Mouse (Mus musculus) liver, embryonic 12.5 days (tissue): ENCODE results near the gene Cdk14. TPM values are rescaled to one million over a fixed set of nuclear protein-coding genes. Genes with fewer than 3 reads are reported as not detected.

Experiments
- ATAC-seq: fragments of 200-750 bp; cut with Nextera tagmentation; 2 replicates; pipeline ENCODE4 v1.8.0; 2017; ENCODE audit warnings: moderate number of reproducible peaks, mild to moderate bottlenecking, moderate library complexity
- H3K27ac ChIP-seq: fragments of 300-500 bp; sonication (generic); 2 replicates; pipeline ENCODE4 v1.5.1; 2016; ENCODE audit warnings: mild to moderate bottlenecking
- H3K27me3 ChIP-seq: fragments of 300-500 bp; sonication (generic); replicated peaks from 2 replicates; pipeline ENCODE4 v1.6.1; 2016; ENCODE audit warnings: mild to moderate bottlenecking, moderate library complexity
- H3K36me3 ChIP-seq: fragments of 300-500 bp; sonication (generic); 2 replicates; pipeline ENCODE4 v1.6.1; 2016; ENCODE audit warnings: mild to moderate bottlenecking, moderate library complexity
- H3K4me1 ChIP-seq: fragments of 300-500 bp; sonication (generic); 2 replicates; pipeline ENCODE4 v1.6.1; 2016
- H3K4me2 ChIP-seq: fragments of 300-500 bp; sonication (generic); 2 replicates; pipeline ENCODE4 v1.6.1; 2016; ENCODE audit warnings: mild to moderate bottlenecking, moderate library complexity
- H3K4me3 ChIP-seq: fragments of 300-500 bp; sonication (generic); 2 replicates; pipeline ENCODE4 v1.5.1; 2016; ENCODE audit warnings: mild to moderate bottlenecking, moderate library complexity
- H3K9ac ChIP-seq: fragments of 300-500 bp; sonication (generic); 2 replicates; pipeline ENCODE4 v1.6.1; 2016; ENCODE audit warnings: mild to moderate bottlenecking, moderate library complexity
- H3K9me3 ChIP-seq: fragments of 300-500 bp; sonication (generic); replicated peaks from 2 replicates; pipeline ENCODE4 v1.6.1; 2016; ENCODE audit warnings: mild to moderate bottlenecking, moderate library complexity
- WGBS: fragments of 180-500 bp; shearing (Covaris S2); methylation state at CpG from one replicate; pipeline ENCODE4 v1.1.7; 2016; ENCODE audit not compliant: insufficient replicate concordance; 5-methylcytosine and 5-hydroxymethylcytosine counted together
- polyA plus RNA-seq: library from polyadenylated mRNA; unstranded; fragments of >200 nt; fragmentation: Nextera tagmentation; extraction: Ambion mirVana; gene quantifications from 2 replicates; pipeline ENCODE4 v1.2.1, GENCODE M21; 2016

The Cdk14 gene
- polyA plus RNA-seq, 1 experiment from 2014 or later: 3.4 TPM

- Histone ChIP-seq H3K4me1 (no peaks in the 10 kb centered on the region), H3K27me3 (no peaks in the 10 kb centered on the region), H3K9me3 (no peaks in the 10 kb centered on the region), H3K4me3 (no peak overlapping the region), H3K36me3 (no peaks in the 10 kb centered on the region), H3K27ac (no peak overlapping the region), H3K4me2 (no peak overlapping the region), H3K9ac (no peak overlapping the region)
- ATAC-seq: no peak
- 74% methylated on average over 9 of the region's 9 CpGs for WGBS
Measured at GRCm38 (mm10) chr5:4861592-4861991, 558.5 kb downstream of the Cdk14 start.

DNA sequence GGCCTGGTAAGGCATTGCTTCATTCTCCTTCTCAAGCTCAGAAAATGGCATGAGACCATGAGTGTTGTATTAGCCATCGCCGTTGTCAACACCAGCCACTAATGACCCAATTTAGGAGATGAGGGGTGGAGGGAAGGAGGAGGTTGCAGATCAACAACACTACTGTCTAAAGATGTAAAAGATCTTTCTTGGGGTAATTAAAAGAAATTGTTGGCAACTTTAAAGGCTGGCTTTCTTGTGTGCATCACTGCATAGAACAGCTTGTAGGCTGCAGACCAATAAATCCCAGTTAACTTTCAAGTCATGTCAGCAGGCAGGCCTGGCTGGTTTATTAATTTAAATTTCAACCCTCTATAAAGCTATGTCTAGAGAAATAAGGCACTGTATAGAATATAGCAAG is 559.0 kb downstream of the Cdk14 start:
- 83% methylated on average over 2 of the region's 2 CpGs for WGBS
- no peak overlapping the region for H3K27ac ChIP-seq
- ATAC-seq: no peak

DNA sequence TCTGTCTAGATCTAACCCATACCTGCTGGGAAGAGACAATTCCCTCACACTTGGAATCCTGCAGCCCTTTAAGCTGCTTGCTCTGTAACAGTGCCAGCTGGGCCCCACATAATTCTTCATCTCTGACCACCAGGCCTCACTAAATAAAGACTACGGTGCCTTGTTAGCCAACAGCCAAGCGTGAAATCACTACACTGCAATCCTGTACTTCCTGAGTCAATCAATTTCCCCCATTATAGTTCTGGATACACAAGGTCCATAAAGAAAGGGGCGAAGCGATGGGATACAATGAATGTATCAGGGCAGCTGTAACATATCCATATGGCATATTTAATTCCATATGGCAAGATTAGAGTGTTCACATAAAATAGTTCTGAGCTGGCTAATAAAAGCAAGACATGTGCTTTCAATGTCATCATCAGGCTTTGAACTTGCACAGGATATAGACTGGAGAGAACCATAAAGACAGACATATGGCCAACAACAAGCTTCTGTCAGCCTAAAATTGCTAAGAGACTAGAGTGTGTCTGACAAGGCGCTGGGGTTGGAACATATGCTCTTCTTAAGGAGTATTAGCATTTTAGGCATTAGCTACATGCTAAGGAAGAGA is 562.0 kb downstream of the Cdk14 start:
- Histone ChIP-seq H3K4me2 (no peak overlapping the region), H3K36me3 (no peaks in the 10 kb centered on the region), H3K4me3 (no peak overlapping the region), H3K9me3 (no peaks in the 10 kb centered on the region), H3K27ac (no peak overlapping the region), H3K4me1 (no peaks in the 10 kb centered on the region), H3K27me3 (no peaks in the 10 kb centered on the region), H3K9ac (no peak overlapping the region)
- 73% methylated on average over 5 of the region's 5 CpGs for WGBS
- no peak for ATAC-seq

More for the DNA sequence above, 559.0 kb downstream of the Cdk14 start:
- Histone ChIP-seq H3K4me3 (no peak overlapping the region), H3K4me2 (no peak overlapping the region), H3K36me3 (no peaks in the 10 kb centered on the region), H3K27me3 (no peaks in the 10 kb centered on the region), H3K4me1 (no peaks in the 10 kb centered on the region), H3K9ac (no peak overlapping the region), H3K9me3 (no peaks in the 10 kb centered on the region)

DNA sequence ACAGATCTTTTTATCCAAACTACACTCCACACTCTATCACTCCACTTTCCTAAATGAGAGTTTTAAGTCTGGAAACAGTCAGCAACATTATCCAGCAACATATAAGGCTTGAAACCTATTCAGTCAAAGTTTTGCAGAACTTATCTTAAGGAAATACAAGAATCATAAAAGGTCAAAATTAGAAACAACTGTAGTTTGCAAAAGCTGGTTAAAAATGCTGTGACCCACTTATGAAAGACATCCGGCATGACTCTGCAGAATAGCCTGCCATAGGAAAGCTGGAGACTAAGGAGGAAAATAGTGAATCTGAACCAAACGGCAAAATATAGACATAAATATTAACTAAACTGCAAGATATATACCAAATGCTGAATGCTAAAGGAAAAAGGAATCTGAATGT is 566.6 kb downstream of the Cdk14 start:
- Histone ChIP-seq H3K27me3 (no peaks in the 10 kb centered on the region), H3K9ac (no peak overlapping the region), H3K27ac (no peak overlapping the region), H3K4me3 (no peak overlapping the region), H3K36me3 (no peaks in the 10 kb centered on the region), H3K9me3 (no peaks in the 10 kb centered on the region), H3K4me1 (no peaks in the 10 kb centered on the region), H3K4me2 (no peak overlapping the region)
- no peak for ATAC-seq
- WGBS: 79% methylated on average over 2 of the region's 2 CpGs

GRCm38 (mm10) chr5:4852711-4853320 is 567.3 kb downstream of the Cdk14 start:
- Histone ChIP-seq H3K9ac (no peak overlapping the region), H3K27me3 (no peaks in the 10 kb centered on the region), H3K4me1 (no peaks in the 10 kb centered on the region), H3K9me3 (no peaks in the 10 kb centered on the region), H3K4me3 (no peak overlapping the region), H3K27ac (no peak overlapping the region), H3K36me3 (no peaks in the 10 kb centered on the region), H3K4me2 (no peak overlapping the region)
- WGBS: 51% methylated on average over 6 of the region's 6 CpGs
- ATAC-seq: no peak

DNA sequence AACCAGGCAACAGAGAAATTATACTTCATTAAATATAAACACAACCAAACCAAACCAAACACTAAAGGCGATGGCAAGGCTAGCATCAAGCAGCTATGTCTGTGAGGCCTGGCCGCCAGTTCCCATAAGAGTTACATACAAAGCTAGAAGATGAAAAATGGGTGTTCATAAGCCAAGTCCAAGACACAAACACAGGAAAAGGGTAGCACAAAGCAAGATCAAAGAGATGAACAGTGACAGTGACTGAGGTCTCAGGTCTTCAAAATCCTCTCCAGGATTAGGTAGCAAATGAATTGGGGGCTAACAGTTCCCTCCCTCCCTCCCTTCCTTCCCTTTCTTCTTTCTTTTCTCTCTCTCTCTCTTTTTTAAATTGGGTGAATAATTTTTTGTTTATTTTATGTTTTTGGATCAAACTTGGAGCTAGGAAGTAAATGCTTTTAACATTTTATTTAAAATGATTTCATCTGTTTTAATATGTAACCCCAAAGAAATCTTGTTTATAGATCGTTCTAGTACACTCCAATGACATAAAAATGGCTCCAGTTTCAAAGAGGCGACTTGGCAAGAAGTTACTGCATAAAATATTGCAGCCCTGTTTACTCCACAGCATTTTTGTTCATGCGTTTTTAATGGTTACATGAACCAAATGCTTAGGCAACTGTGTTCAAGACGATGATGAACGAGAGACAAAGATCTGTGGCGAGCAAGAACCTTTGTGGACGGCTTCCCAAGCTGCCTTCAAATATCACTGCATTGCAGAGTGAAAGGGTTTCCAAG is 568.0 kb downstream of the Cdk14 start:
- Histone ChIP-seq H3K9me3 (no peaks in the 10 kb centered on the region), H3K9ac (no peak overlapping the region), H3K27me3 (no peaks in the 10 kb centered on the region), H3K4me3 (no peak overlapping the region), H3K4me2 (no peak overlapping the region), H3K36me3 (no peaks in the 10 kb centered on the region), H3K4me1 (no peaks in the 10 kb centered on the region), H3K27ac (no peak overlapping the region)
- ATAC-seq: no peak
- WGBS: 62% methylated on average over 9 of the region's 9 CpGs

DNA sequence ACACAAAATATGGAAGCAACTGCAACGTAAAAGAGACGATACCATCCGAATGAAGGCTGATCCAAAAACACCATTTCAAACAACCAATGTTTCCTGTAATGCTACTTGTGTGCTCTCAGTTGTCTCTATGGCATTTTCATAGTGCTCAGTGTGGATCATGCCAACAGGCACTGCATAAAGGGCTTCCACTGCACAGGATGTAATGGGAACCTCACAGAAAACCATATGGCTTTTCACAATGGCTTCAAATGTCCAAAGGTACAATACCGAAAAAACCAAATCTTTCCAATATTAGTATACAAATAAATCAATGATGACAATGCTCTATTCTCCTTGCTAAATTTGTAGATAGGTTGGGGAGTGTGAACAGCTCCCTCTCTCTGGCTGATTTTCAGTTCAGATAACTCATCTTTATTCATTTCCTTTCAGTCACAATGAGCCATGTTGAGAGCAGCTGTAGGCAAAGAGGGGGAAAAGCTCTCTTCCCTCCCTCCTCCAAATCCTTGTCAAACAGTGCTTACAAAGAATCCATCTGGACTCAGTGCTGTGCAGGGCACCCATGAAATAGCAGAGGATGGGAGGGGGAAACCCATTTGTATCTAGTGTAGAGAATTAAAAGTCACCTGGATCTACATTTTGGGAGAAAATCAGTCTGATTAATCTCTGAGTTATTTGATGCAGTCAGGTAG is 568.7 kb downstream of the Cdk14 start:
- H3K27me3 ChIP-seq: no peaks in the 10 kb centered on the region
- no peaks in the 10 kb centered on the region for H3K4me1 ChIP-seq
- no peak overlapping the region for H3K4me3 ChIP-seq
- no peak overlapping the region for H3K4me2 ChIP-seq
- ATAC-seq: no peak
- H3K36me3 ChIP-seq: no peaks in the 10 kb centered on the region
- H3K9me3 ChIP-seq: no peaks in the 10 kb centered on the region
- no peak overlapping the region for H3K9ac ChIP-seq
- no peak overlapping the region for H3K27ac ChIP-seq
- 78% methylated on average over 4 of the region's 4 CpGs for WGBS

DNA sequence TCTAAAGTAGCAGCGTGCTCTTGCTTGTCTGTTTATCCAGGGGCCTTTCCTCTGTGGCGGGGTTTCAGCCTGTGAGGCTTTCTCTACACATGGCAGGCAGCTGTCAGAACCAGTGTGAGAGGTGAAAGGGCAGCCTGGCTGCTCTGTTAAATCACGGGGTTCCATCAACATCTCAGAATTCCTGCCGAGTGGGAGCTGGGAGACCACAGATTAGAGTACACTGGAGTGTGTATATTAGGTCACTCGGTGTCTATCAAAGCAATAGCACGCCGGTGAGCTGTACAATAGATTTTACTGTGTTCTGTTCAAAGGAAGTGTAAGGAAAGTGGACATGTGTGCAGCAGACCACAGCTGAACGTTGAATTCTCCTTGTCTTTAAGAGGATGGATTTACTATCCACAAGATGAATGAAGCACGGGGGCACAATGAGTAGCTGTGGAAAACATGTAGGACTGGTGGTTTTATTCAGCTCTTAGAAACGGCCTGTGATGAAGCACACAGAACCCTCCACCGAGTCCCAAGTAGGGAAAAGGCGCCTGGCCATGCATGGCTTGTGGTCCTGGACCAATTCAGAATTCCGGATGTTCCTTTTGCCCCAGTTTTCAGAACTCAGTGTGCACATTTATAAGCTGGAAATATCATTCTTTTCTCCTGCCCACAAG is 585.2 kb downstream of the Cdk14 start:
- 49% methylated on average over 13 of the region's 13 CpGs for WGBS

DNA sequence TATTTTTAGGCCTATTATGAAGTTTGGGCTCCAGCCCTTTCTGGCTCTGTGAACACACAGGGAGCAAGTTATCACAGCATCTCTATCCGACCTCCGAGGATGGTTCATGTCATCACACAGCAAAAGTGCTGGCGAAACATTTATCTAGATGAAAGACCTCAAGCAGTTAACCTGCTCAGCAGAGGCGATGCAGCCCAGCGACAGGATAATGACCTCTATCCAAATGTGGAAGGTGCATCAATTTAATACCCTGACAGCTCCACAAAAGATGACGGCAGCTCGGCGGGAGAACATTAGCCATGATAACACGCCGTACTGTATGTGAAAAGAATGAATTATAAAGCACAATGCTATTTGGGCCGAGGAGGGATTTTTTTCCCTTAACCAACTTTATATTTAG is 586.2 kb downstream of the Cdk14 start:
- H3K9ac ChIP-seq: no peak overlapping the region
- whole genome bisulfite sequencing: 67% methylated on average over 11 of the region's 11 CpGs

More for the DNA sequence above, 585.2 kb downstream of the Cdk14 start:
- H3K9ac ChIP-seq: no peak overlapping the region
- H3K4me3 ChIP-seq: no peak overlapping the region
- no peak overlapping the region for H3K4me2 ChIP-seq
- no peaks in the 10 kb centered on the region for H3K4me1 ChIP-seq
- H3K9me3 ChIP-seq: no peaks in the 10 kb centered on the region
- no peak overlapping the region for H3K27ac ChIP-seq
- no peak for ATAC-seq
- H3K36me3 ChIP-seq: no peaks in the 10 kb centered on the region
- no peaks in the 10 kb centered on the region for H3K27me3 ChIP-seq

DNA sequence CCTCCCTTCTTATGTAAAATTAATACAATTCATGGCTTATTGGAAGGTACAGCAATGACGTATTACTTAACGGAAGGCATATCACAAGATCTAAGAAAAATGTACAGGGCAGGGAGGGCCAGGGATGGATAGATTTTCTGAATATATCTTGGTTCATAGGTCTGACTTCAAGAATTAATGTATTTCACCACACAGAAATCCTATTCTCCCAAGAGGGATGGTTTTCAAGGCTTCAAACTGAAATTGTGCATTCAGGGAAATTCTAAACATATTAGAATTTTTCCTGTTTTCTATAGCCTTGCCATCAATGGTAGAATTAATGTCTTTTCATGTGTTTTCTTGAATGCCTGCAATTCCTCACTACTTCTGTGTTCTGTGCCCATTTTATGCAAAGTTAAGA is 593.2 kb downstream of the Cdk14 start:
- ATAC-seq: no peak
- 75% methylated on average over 2 of the region's 2 CpGs for WGBS
- no peak overlapping the region for H3K9ac ChIP-seq

More for the DNA sequence above, 586.2 kb downstream of the Cdk14 start:
- no peaks in the 10 kb centered on the region for H3K9me3 ChIP-seq
- no peak overlapping the region for H3K4me2 ChIP-seq
- no peak for ATAC-seq
- H3K27ac ChIP-seq: no peak overlapping the region
- no peaks in the 10 kb centered on the region for H3K27me3 ChIP-seq
- H3K4me3 ChIP-seq: no peak overlapping the region
- H3K4me1 ChIP-seq: no peaks in the 10 kb centered on the region
- no peaks in the 10 kb centered on the region for H3K36me3 ChIP-seq

GRCm38 (mm10) chr5:4825951-4826350 is 594.2 kb downstream of the Cdk14 start:
- ATAC-seq: no peak
- WGBS: 57% methylated on average over 7 of the region's 7 CpGs
- Histone ChIP-seq H3K4me2 (no peak overlapping the region), H3K9ac (no peak overlapping the region), H3K27me3 (no peaks in the 10 kb centered on the region), H3K4me3 (no peak overlapping the region), H3K9me3 (no peaks in the 10 kb centered on the region), H3K4me1 (no peaks in the 10 kb centered on the region), H3K27ac (no peak overlapping the region), H3K36me3 (no peaks in the 10 kb centered on the region)

More for the DNA sequence above, 593.2 kb downstream of the Cdk14 start:
- no peaks in the 10 kb centered on the region for H3K9me3 ChIP-seq
- H3K4me3 ChIP-seq: no peak overlapping the region
- no peaks in the 10 kb centered on the region for H3K27me3 ChIP-seq
- H3K4me1 ChIP-seq: no peaks in the 10 kb centered on the region
- no peak overlapping the region for H3K27ac ChIP-seq
- H3K4me2 ChIP-seq: no peak overlapping the region
- H3K36me3 ChIP-seq: no peaks in the 10 kb centered on the region
